Mouse (Mus musculus) embryonic fibroblast, embryonic 13.5 days (primary cell): ENCODE data around the gene Gab2. TPM values are rescaled to one million over a fixed set of nuclear protein-coding genes. Genes with fewer than 3 reads are reported as not detected.

Source experiments
- H3K27ac ChIP-seq: 2 replicates; pipeline ENCODE4 v1.5.1; 2012; ENCODE audit warnings: low read length, control low read depth, inconsistent platforms; ENCODE audit not compliant: insufficient read depth
- H3K4me1 ChIP-seq: 2 replicates; pipeline ENCODE4 v1.6.1; 2011; ENCODE audit warnings: low read length; ENCODE audit not compliant: control insufficient read depth, insufficient read depth
- H3K4me3 ChIP-seq: 2 replicates; pipeline ENCODE4 v1.5.1; 2011; ENCODE audit warnings: mild to moderate bottlenecking, control low read depth, low read length; ENCODE audit not compliant: insufficient read depth
- CTCF ChIP-seq: IDR thresholded peaks from 2 replicates; pipeline ENCODE4 v1.5.1; 2011; ENCODE audit warnings: mild to moderate bottlenecking, control low read depth, low read length, moderate library complexity, borderline replicate concordance; ENCODE audit not compliant: insufficient read depth
- POLR2A ChIP-seq: IDR thresholded peaks from 2 replicates; pipeline ENCODE4 v1.6.1; 2011; ENCODE audit warnings: low read depth, mild to moderate bottlenecking, control low read depth, low read length, moderate library complexity
- polyA plus RNA-seq: library from polyadenylated mRNA; stranded (reverse); fragments of >200 nt; gene quantifications from 2 replicates; pipeline ENCODE4 v1.2.4, GENCODE M21; 2011; ENCODE audit warnings: low read depth; ENCODE audit not compliant: missing spikeins, insufficient read length

The Gab2 gene
- polyA plus RNA-seq, 1 experiment = 11.5 TPM

GRCm38 (mm10) chr7:97301321-97301720, 219.9 kb downstream of the Gab2 start:
- TF ChIP-seq CTCF (no peak), POLR2A (no peak)
- Histone ChIP-seq H3K4me3 (no peak overlapping the region), H3K27ac (no peak overlapping the region), H3K4me1 (no peaks in the 10 kb centered on the region)

GRCm38 (mm10) chr7:97302261-97302660, 220.9 kb downstream of the Gab2 start:
- TF ChIP-seq POLR2A (no peak), CTCF (no peak)
- no peak overlapping the region for H3K4me3 ChIP-seq
- H3K27ac ChIP-seq = no peak overlapping the region
- no peaks in the 10 kb centered on the region for H3K4me1 ChIP-seq

GRCm38 (mm10) chr7:97302876-97303275, 221.5 kb downstream of the Gab2 start:
- Histone ChIP-seq H3K27ac (no peak overlapping the region), H3K4me3 (no peak overlapping the region), H3K4me1 (no peaks in the 10 kb centered on the region)
- TF ChIP-seq CTCF = no peak
- no peak for TF ChIP-seq POLR2A

GRCm38 (mm10) chr7:97303614-97304013, 222.2 kb downstream of the Gab2 start:
- TF ChIP-seq CTCF (no peak), POLR2A (no peak)
- Histone ChIP-seq H3K4me1 (no peaks in the 10 kb centered on the region), H3K27ac (no peak overlapping the region), H3K4me3 (no peak overlapping the region)

- no peak for TF ChIP-seq POLR2A
- no peak for TF ChIP-seq CTCF
- H3K4me3 ChIP-seq = no peak overlapping the region
- H3K4me1 ChIP-seq = no peaks in the 10 kb centered on the region
Measured at GRCm38 (mm10) chr7:97304471-97304870, 223.1 kb downstream of the Gab2 start.

GRCm38 (mm10) chr7:97305206-97305605, 223.8 kb downstream of the Gab2 start:
- TF ChIP-seq POLR2A = no peak
- no peak for TF ChIP-seq CTCF
- Histone ChIP-seq H3K4me3 (no peak overlapping the region), H3K27ac (no peak overlapping the region), H3K4me1 (no peaks in the 10 kb centered on the region)

More at GRCm38 (mm10) chr7:97304471-97304870, 223.1 kb downstream of the Gab2 start:
- H3K27ac ChIP-seq = no peak overlapping the region

- TF ChIP-seq POLR2A (no peak), CTCF (no peak)
- Histone ChIP-seq H3K27ac (no peak overlapping the region), H3K4me1 (no peaks in the 10 kb centered on the region), H3K4me3 (no peak overlapping the region)
Measured at GRCm38 (mm10) chr7:97306813-97307212, 225.4 kb downstream of the Gab2 start.

- TF ChIP-seq CTCF = no peak
- TF ChIP-seq POLR2A = no peak
Measured at GRCm38 (mm10) chr7:97307546-97307945, 226.2 kb downstream of the Gab2 start.

GRCm38 (mm10) chr7:97309461-97310340, 228.3 kb downstream of the Gab2 start:
- Histone ChIP-seq H3K4me3 (no peak overlapping the region), H3K4me1 (no peaks in the 10 kb centered on the region), H3K27ac (no peak overlapping the region)
- TF ChIP-seq CTCF (no peak), POLR2A (no peak)

More at GRCm38 (mm10) chr7:97307546-97307945, 226.2 kb downstream of the Gab2 start:
- Histone ChIP-seq H3K4me3 (no peak overlapping the region), H3K4me1 (no peaks in the 10 kb centered on the region), H3K27ac (no peak overlapping the region)

GRCm38 (mm10) chr7:97310341-97310635, 228.9 kb downstream of the Gab2 start:
- H3K4me3 ChIP-seq = no peak overlapping the region
- H3K27ac ChIP-seq = no peak overlapping the region
- no peaks in the 10 kb centered on the region for H3K4me1 ChIP-seq
- TF ChIP-seq POLR2A (no peak), CTCF (no peak)
